Mouse (Mus musculus) hindbrain, embryonic 11.5 days (tissue): ENCODE results near the gene Schip1. TPM values are rescaled to one million over a fixed set of nuclear protein-coding genes. Genes with fewer than 3 reads are reported as not detected.

Experiments used
- ATAC-seq: fragments of 200-750 bp; cut with Nextera tagmentation; 2 replicates; pipeline ENCODE4 v1.8.0; 2017; ENCODE audit warnings: mild to moderate bottlenecking, moderate TSS enrichment, moderate library complexity; ENCODE audit not compliant: low FRiP score
- DNase-seq: peaks from one replicate; pipeline ENCODE4 v3.0.0-alpha.2; 2015; ENCODE audit warnings: low spot score
- H3K27ac ChIP-seq: fragments of 300-500 bp; sonication (generic); 2 replicates; pipeline ENCODE4 v1.5.1; 2014; ENCODE audit warnings: mild to moderate bottlenecking, low read depth, low read length
- H3K27me3 ChIP-seq: fragments of 300-500 bp; sonication (generic); 2 replicates; pipeline ENCODE4 v1.6.1; 2014; ENCODE audit warnings: mild to moderate bottlenecking, low read length, moderate library complexity, mixed read lengths; ENCODE audit not compliant: control insufficient read depth, insufficient read depth
- H3K36me3 ChIP-seq: fragments of 300-500 bp; sonication (generic); 2 replicates; pipeline ENCODE4 v1.6.1; 2014; ENCODE audit warnings: mild to moderate bottlenecking, low read length, moderate library complexity, mixed read lengths; ENCODE audit not compliant: control insufficient read depth, insufficient read depth
- H3K4me1 ChIP-seq: fragments of 300-500 bp; sonication (generic); replicated peaks from 2 replicates; pipeline ENCODE4 v1.6.1; 2014; ENCODE audit warnings: low read length, mixed read lengths; ENCODE audit not compliant: control insufficient read depth, insufficient read depth
- H3K4me2 ChIP-seq: fragments of 300-500 bp; sonication (generic); replicated peaks from 2 replicates; pipeline ENCODE4 v1.6.1; 2014; ENCODE audit warnings: mild to moderate bottlenecking, low read depth, low read length
- H3K4me3 ChIP-seq: fragments of 300-500 bp; sonication (generic); 2 replicates; pipeline ENCODE4 v1.5.1; 2014; ENCODE audit warnings: low read depth, low read length
- H3K9ac ChIP-seq: fragments of 300-500 bp; sonication (generic); 2 replicates; pipeline ENCODE4 v1.6.1; 2014; ENCODE audit warnings: low read depth, low read length
- H3K9me3 ChIP-seq: fragments of 300-500 bp; sonication (generic); 2 replicates; pipeline ENCODE4 v1.6.1; 2016; ENCODE audit warnings: low read length; ENCODE audit not compliant: control insufficient read depth
- WGBS: fragments of 180-500 bp; shearing (Covaris S2); extraction: QIAGEN DNeasy Blood & Tissue Kit; methylation state at CpG from one replicate; pipeline ENCODE4 v1.1.7; 2014; 5-methylcytosine and 5-hydroxymethylcytosine counted together
- polyA plus RNA-seq: library from polyadenylated mRNA; unstranded; fragments of >200 nt; fragmentation: Nextera tagmentation; extraction: Ambion mirVana; gene quantifications from 2 replicates; pipeline ENCODE4 v1.2.1, GENCODE M21; 2014

Gene Schip1
- polyA plus RNA-seq, 1 experiment from 2014 or later, result 115 TPM

GRCm38 (mm10) chr3:68595316-68595925, 530.8 kb downstream of the Schip1 start:
- DNase-seq, result no peak
- no peak overlapping the region for H3K27ac ChIP-seq
- H3K36me3 ChIP-seq, result no peaks in the 10 kb centered on the region
- no peaks in the 10 kb centered on the region; the same call in 1 of the 2 replicates for H3K4me1 ChIP-seq
- H3K4me3 ChIP-seq, result no peak overlapping the region
- WGBS, result 84% methylated on average over 10 of the region's 10 CpGs
- H3K9ac ChIP-seq, result no peak overlapping the region
- no peak overlapping the region for H3K4me2 ChIP-seq
- no peak for ATAC-seq
- H3K9me3 ChIP-seq, result no peaks in the 10 kb centered on the region
- no peaks in the 10 kb centered on the region for H3K27me3 ChIP-seq

DNA sequence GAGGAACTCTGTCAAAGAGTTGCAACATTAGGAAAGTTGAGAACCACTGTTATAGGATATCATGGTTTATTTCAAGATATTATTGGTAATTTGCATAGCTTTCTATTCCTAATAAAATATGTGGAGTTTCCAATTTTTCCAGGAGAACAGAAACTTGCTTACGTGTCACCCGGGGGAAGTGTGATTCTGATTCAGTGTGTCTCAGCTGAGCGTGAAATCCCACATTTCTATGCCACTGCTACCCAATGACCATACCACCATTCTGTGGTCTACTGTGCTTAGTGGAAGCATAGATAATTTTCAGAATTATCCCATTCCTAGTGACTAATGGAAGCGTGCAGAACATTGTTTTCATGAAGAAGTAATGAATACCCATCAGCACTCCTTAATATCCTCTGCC, 532.3 kb downstream of the Schip1 start:
- DNase-seq (no peak), ATAC-seq (no peak)
- Histone ChIP-seq H3K27ac (no peak overlapping the region), H3K9me3 (no peaks in the 10 kb centered on the region), H3K4me3 (no peak overlapping the region), H3K27me3 (no peaks in the 10 kb centered on the region), H3K4me2 (no peak overlapping the region), H3K4me1 (no peaks in the 10 kb centered on the region), H3K9ac (no peak overlapping the region), H3K36me3 (no peaks in the 10 kb centered on the region)
- WGBS, result 91% methylated on average over 4 of the region's 4 CpGs

- H3K36me3 ChIP-seq, result no peaks in the 10 kb centered on the region
- no peak overlapping the region for H3K9ac ChIP-seq
- no peaks in the 10 kb centered on the region for H3K27me3 ChIP-seq
- H3K27ac ChIP-seq, result no peak overlapping the region
- DNase-seq (no peak), ATAC-seq (no peak)
- no peak overlapping the region for H3K4me3 ChIP-seq
- no peak overlapping the region for H3K4me2 ChIP-seq
- 88% methylated on average over 9 of the region's 9 CpGs for WGBS
- no peaks in the 10 kb centered on the region for H3K9me3 ChIP-seq
- H3K4me1 ChIP-seq, result no peaks in the 10 kb centered on the region
Measured at GRCm38 (mm10) chr3:68602891-68603290, 538.3 kb downstream of the Schip1 start.

GRCm38 (mm10) chr3:68604467-68604866, 539.9 kb downstream of the Schip1 start:
- H3K4me1 ChIP-seq, result no peaks in the 10 kb centered on the region
- H3K9me3 ChIP-seq, result no peaks in the 10 kb centered on the region
- H3K36me3 ChIP-seq, result no peaks in the 10 kb centered on the region
- no peaks in the 10 kb centered on the region for H3K27me3 ChIP-seq
- H3K9ac ChIP-seq, result no peak overlapping the region
- no peak for DNase-seq
- no peak; the same call in 1 of the 2 replicates for ATAC-seq
- WGBS, result 72% methylated on average over 10 of the region's 10 CpGs
- H3K27ac ChIP-seq, result peak overlapping the region; percentile 12; the same call in 1 of the 2 replicates
- H3K4me3 ChIP-seq, result no peak overlapping the region
- no peak overlapping the region for H3K4me2 ChIP-seq

DNA sequence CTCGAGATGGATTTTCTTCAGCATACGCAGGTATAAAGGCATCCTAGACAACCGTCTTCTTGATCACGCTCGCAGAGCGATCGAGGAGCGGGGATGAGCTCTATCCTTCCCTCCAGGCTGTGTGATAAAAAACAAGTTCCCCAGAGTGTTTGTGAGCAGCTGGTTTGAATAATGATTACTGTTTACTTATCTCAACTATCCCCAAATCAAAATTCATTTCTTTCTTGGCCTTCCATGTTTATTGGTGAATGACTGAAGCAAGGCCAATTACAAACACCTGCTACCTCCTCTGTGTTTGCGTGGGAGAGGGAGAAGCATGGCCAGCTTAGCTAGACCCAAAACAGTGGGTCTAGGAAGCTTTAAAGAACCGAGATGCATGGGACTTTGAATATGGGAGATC, 540.4 kb downstream of the Schip1 start:
- Histone ChIP-seq H3K4me1 (no peaks in the 10 kb centered on the region), H3K27me3 (no peaks in the 10 kb centered on the region), H3K4me2 (no peak overlapping the region), H3K9ac (no peak overlapping the region), H3K36me3 (no peaks in the 10 kb centered on the region), H3K4me3 (no peak overlapping the region), H3K9me3 (no peaks in the 10 kb centered on the region), H3K27ac (peak overlapping the region; percentile 12; the same call in 1 of the 2 replicates)
- WGBS, result 70% methylated on average over 10 of the region's 10 CpGs
- DNase-seq (no peak), ATAC-seq (peak; percentile 72; the same call in 1 of the 2 replicates)

DNA sequence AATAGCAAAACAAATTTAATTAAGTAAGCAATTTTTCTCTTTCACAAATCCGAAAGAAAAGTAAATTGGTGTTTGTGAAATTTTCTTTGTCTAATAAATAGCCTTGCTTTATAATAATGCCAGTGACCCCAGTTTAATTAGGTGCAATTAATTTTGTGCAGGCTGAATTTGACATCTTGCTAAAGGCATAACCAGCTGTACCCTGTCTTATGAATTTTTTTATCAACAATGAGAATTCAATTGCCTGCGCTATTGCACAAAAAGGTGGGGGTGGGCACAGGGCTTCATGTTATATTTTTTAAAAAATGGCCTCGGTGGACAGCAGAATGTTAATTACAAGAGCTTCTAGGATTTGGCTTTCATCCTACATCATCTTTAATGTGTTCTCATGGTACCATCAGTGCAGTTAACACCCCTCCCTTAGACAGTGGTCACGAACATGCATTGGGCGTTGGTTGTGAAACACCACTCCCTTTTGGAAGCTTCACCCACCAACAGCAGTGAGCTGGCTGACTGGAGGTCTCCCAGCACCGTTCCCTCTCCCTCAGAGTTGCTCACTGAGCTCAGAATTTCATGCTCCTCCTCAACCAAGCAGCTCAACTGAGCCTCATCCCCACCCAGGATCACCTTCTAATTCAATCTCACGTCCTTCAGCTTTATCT, 541.5 kb downstream of the Schip1 start:
- Histone ChIP-seq H3K9ac (no peak overlapping the region), H3K4me1 (no peaks in the 10 kb centered on the region), H3K27me3 (no peaks in the 10 kb centered on the region), H3K36me3 (no peaks in the 10 kb centered on the region), H3K27ac (peak overlapping the region; percentile 37), H3K9me3 (no peaks in the 10 kb centered on the region), H3K4me2 (no peak overlapping the region), H3K4me3 (no peak overlapping the region)
- no peak for DNase-seq
- peak; percentile 26; the same call in 1 of the 2 replicates for ATAC-seq
- 78% methylated on average over 7 of the region's 7 CpGs for WGBS

DNA sequence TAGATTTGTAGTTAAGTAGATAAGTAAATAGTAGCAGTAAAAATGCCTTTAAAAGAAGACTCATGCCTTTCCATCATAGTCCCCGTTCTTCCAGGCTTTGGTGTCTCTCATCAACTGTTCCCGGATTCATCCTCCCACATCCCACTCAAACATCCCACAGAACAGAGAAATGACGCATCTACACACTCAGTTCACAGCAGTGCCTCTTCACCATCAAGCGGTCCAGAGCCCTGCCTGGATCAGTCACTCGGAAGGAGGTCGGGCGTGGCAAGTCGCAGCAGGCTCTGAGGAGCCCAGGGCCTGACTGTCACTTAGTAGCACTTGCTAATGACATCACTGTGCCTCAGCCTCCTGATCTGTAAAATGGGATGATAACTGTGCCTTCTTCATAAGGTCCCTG, 542.1 kb downstream of the Schip1 start:
- no peak for ATAC-seq
- no peak for DNase-seq
- no peaks in the 10 kb centered on the region for H3K9me3 ChIP-seq
- H3K4me2 ChIP-seq, result no peak overlapping the region
- no peak overlapping the region for H3K9ac ChIP-seq
- H3K27me3 ChIP-seq, result no peaks in the 10 kb centered on the region
- no peaks in the 10 kb centered on the region for H3K36me3 ChIP-seq
- WGBS, result 94% methylated on average over 8 of the region's 8 CpGs
- no peak overlapping the region for H3K4me3 ChIP-seq
- no peak overlapping the region; the same call in 1 of the 2 replicates for H3K27ac ChIP-seq
- H3K4me1 ChIP-seq, result no peaks in the 10 kb centered on the region

GRCm38 (mm10) chr3:68607336-68607735, 542.7 kb downstream of the Schip1 start:
- Histone ChIP-seq H3K4me1 (no peaks in the 10 kb centered on the region), H3K4me3 (no peak overlapping the region), H3K4me2 (no peak overlapping the region), H3K9me3 (no peaks in the 10 kb centered on the region), H3K27ac (no peak overlapping the region), H3K27me3 (no peaks in the 10 kb centered on the region), H3K9ac (no peak overlapping the region), H3K36me3 (no peaks in the 10 kb centered on the region)
- no peak for DNase-seq
- 94% methylated on average over 8 of the region's 8 CpGs for WGBS
- no peak for ATAC-seq
